Comparison of ENCODE assay signal across 10 mouse cellular contexts in the genomic region with DNA sequence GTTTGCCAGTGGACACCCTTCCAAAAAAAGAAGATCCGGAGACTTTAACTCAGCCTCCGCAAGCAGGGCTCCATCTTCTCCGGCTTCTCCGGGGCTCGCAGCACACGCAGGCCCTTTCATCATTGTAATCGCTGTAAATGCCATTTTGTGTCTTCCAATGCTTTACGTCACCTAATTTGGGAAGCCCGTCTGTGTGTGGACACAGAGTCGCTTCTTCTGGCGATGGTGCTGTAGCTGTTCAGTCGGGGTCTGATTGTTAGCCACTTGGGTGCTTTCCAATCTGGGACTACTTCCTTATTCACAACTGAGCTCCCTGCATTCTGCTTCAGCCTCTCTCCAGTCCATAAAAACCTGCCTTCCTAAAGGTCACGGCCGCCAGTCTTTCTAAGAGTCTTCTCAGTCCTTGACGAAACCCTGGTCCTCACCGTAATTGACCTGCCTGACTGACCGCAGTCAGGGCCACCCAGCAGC. TPM values are rescaled to one million over a fixed set of nuclear protein-coding genes. Genes with fewer than 3 reads are reported as not detected.
DNase-seq lines count a peak whose midpoint lies in the region; ATAC-seq and TF ChIP-seq lines count a peak whose summit lies in the region.
"Had no signal": no experiment of that assay in that cellular context is flagged by ENCODE, and none has a peak within 500 bp of the region (broad histone marks: within the 10 kb centered on the region; RNA-seq: fewer than 3 reads in every experiment).

No protein-coding gene starts in this region.

- TF ChIP-seq CTCF in lung, adult 2 months (IDR thresholded peaks at IDR 0.05; ENCODE audit: insufficient read depth, low read length): no peak
- no peak for TF ChIP-seq CTCF in olfactory bulb, adult 2 months (IDR thresholded peaks at IDR 0.05; ENCODE audit: insufficient read depth, low read depth, low read length)

- H3K4me3 ChIP-seq in lung, embryonic 15.5 days: no peak overlapping the region
- no peak overlapping the region for H3K4me3 ChIP-seq in lung, adult 2 months (replicated peaks; ENCODE audit: extremely low read depth, low read depth, low read length)
- H3K4me3 ChIP-seq in intestine, embryonic 15.5 days (replicated peaks): no peak overlapping the region; the same call in 1 of the 2 replicates
- 0 out of 2 replicates have a peak overlapping the region, but pooled peaks have one; percentile 1 for H3K4me3 ChIP-seq in olfactory bulb, adult 2 months (ENCODE audit: insufficient read depth, low read depth, low read length)
- H3K4me3 ChIP-seq: heart, embryonic 15.5 days had no signal

- peak overlapping the region; percentile 25; the same call in 1 of the 2 replicates for H3K9ac ChIP-seq in lung, embryonic 15.5 days
- H3K9ac ChIP-seq in intestine, embryonic 15.5 days: peak overlapping the region; percentile 8; the same call in 1 of the 2 replicates
- H3K9ac ChIP-seq: heart, embryonic 15.5 days had no signal

- 59% methylated on average over 17 of the region's 17 CpGs for WGBS in lung, embryonic 15.5 days
- 67% methylated on average over 17 of the region's 17 CpGs for WGBS in lung, adult 2 months
- WGBS in intestine, embryonic 15.5 days: 53% methylated on average over 17 of the region's 17 CpGs
- 45% methylated on average over 17 of the region's 17 CpGs for WGBS in olfactory bulb, adult 2 months

- no peaks in the 10 kb centered on the region for H3K9me3 ChIP-seq in lung, embryonic 15.5 days
- no peaks in the 10 kb centered on the region for H3K9me3 ChIP-seq in intestine, embryonic 15.5 days
- H3K9me3 ChIP-seq: heart, embryonic 15.5 days had no signal

- no peaks in the 10 kb centered on the region for H3K36me3 ChIP-seq in lung, embryonic 15.5 days
- H3K36me3 ChIP-seq in intestine, embryonic 15.5 days: no peaks in the 10 kb centered on the region
- H3K36me3 ChIP-seq: heart, embryonic 15.5 days had no signal

- H3K4me2 ChIP-seq in lung, embryonic 15.5 days: peak overlapping the region; percentile 46
- peak overlapping the region; percentile 37; the same call in 1 of the 2 replicates for H3K4me2 ChIP-seq in intestine, embryonic 15.5 days (replicated peaks)
- H3K4me2 ChIP-seq: heart, embryonic 15.5 days had no signal

- TF ChIP-seq POLR2A in lung, adult 2 months (IDR thresholded peaks at IDR 0.05; ENCODE audit: borderline replicate concordance, extremely low read depth, low read depth, low read length): no peak
- no peak for TF ChIP-seq POLR2A in olfactory bulb, adult 2 months (IDR thresholded peaks at IDR 0.05; ENCODE audit: insufficient read depth, low read depth, low read length)

- H3K27me3 ChIP-seq in lung, embryonic 15.5 days: no peaks in the 10 kb centered on the region
- no peaks in the 10 kb centered on the region for H3K27me3 ChIP-seq in intestine, embryonic 15.5 days (replicated peaks)
- H3K27me3 ChIP-seq: heart, embryonic 15.5 days; Patski had no signal

- no peak for ATAC-seq in lung, embryonic 15.5 days (ENCODE audit: borderline replicate concordance, extremely low read depth, low FRiP score, low TSS enrichment)
- ATAC-seq in intestine, embryonic 15.5 days: no peak
- no peak for ATAC-seq in megakaryocyte-erythroid progenitor cell, adult 5-6 weeks (replicated peaks; ENCODE audit: low FRiP score, low TSS enrichment, poor library complexity, severe bottlenecking)
- ATAC-seq: Patski had no signal

- 0 out of 2 replicates have a peak, but pooled peaks cover 6% of the 10 kb centered on the region for H3K4me1 ChIP-seq in lung, embryonic 15.5 days
- peaks cover 11% of the 10 kb centered on the region for H3K4me1 ChIP-seq in lung, adult 2 months (ENCODE audit: control insufficient read depth, insufficient read depth, low read length)
- H3K4me1 ChIP-seq in intestine, embryonic 15.5 days (replicated peaks): peaks cover 9% of the 10 kb centered on the region; the same call in 1 of the 2 replicates
- peaks cover 13% of the 10 kb centered on the region for H3K4me1 ChIP-seq in olfactory bulb, adult 2 months (ENCODE audit: control insufficient read depth, insufficient read depth, low read length)

- peak overlapping the region; percentile 15; the same call in 1 of the 2 replicates for H3K27ac ChIP-seq in lung, embryonic 15.5 days
- H3K27ac ChIP-seq in intestine, embryonic 15.5 days: peak overlapping the region; percentile 33; the same call in 1 of the 2 replicates
- H3K27ac ChIP-seq in olfactory bulb, adult 2 months (ENCODE audit: insufficient read depth, low read depth, low read length): no peak overlapping the region
- H3K27ac ChIP-seq: heart, embryonic 15.5 days had no signal

- DNase-seq in lung, adult 2 months: no peak
- peak; percentile 56 for DNase-seq in adrenal gland, postnatal 10 days
- no peak for DNase-seq in spleen, postnatal 10 days (ENCODE audit: low spot score in 2 of 2)
- no peak for DNase-seq in retina, embryonic 14.5 days (ENCODE audit: low spot score)

RNA-seq across cellular contexts. Expression of gene Ccnd3, which starts 41.0 kb away (rescaled TPM):
- 286 and 294 TPM in 2 replicates for polyA plus RNA-seq in lung, embryonic 15.5 days (2015; fragmentation: Nextera tagmentation; extraction: Ambion mirVana)
- 202 and 229 TPM in 2 replicates for polyA plus RNA-seq in lung, adult 2 months (2012; rRNA removed)
- 100 to 1,000 TPM; 178 to 185 TPM for total RNA-seq in adrenal gland, postnatal 10 days (2021)
- 394 and 407 TPM in 2 replicates for polyA plus RNA-seq in intestine, embryonic 15.5 days (2015; fragmentation: Nextera tagmentation; extraction: Ambion mirVana)
- 292 and 423 TPM in 2 replicates for polyA plus RNA-seq in olfactory bulb, adult 2 months (2012; ENCODE audit: insufficient read depth, insufficient read length, low replicate concordance, missing spikeins)
- total RNA-seq in megakaryocyte-erythroid progenitor cell, adult 5-6 weeks (2014; fragmentation: Nextera tagmentation): 157 and 169 TPM in 2 replicates
- total RNA-seq in megakaryocyte-erythroid progenitor cell, adult 5-6 weeks (2017): 31.3 and 51.3 TPM in 2 replicates

RNA-seq across cellular contexts. Expression of gene Taf8, which starts 43.8 kb away (rescaled TPM):
- 25.6 and 32.3 TPM in 2 replicates for polyA plus RNA-seq in lung, embryonic 15.5 days (2015; fragmentation: Nextera tagmentation; extraction: Ambion mirVana)
- polyA plus RNA-seq in lung, adult 2 months (2012; rRNA removed): 25.7 and 32.2 TPM in 2 replicates
- total RNA-seq in adrenal gland, postnatal 10 days (2021): 10 to 100 TPM; 15.4 to 19.1 TPM
- polyA plus RNA-seq in intestine, embryonic 15.5 days (2015; fragmentation: Nextera tagmentation; extraction: Ambion mirVana): 20.4 and 21.9 TPM in 2 replicates
- polyA plus RNA-seq in olfactory bulb, adult 2 months (2012; ENCODE audit: insufficient read depth, insufficient read length, low replicate concordance, missing spikeins): not detected in 2 replicates
- 30.6 and 34.8 TPM in 2 replicates for total RNA-seq in megakaryocyte-erythroid progenitor cell, adult 5-6 weeks (2014; fragmentation: Nextera tagmentation)
- total RNA-seq in megakaryocyte-erythroid progenitor cell, adult 5-6 weeks (2017): 30.5 and 45.8 TPM in 2 replicates
